Mouse (Mus musculus) cerebellum, adult (tissue): Measurements from ENCODE around the gene Nup214.
"Not testable (repeated sequence)": the region's sequence is repeated elsewhere in the genome, so short reads cannot be mapped to it uniquely, and the experiment has no call there.

Experiments used
- ATAC-seq: cut with Nextera tagmentation; 2 replicates; pipeline ENCODE4 v1.9.2; 2017; ENCODE audit warnings: mild to moderate bottlenecking, moderate library complexity, mixed read lengths; ENCODE audit not compliant: insufficient number of reproducible peaks, low FRiP score, low TSS enrichment

The Nup214 gene

GRCm38 (mm10) chr2:32038661-32039081 is 64.4 kb downstream of the Nup214 start:
- no peak; the same call in 1 of the 2 replicates for ATAC-seq

- ATAC-seq = not testable (repeated sequence)
Observed at GRCm38 (mm10) chr2:32040646-32041045, 66.4 kb downstream of the Nup214 start.

- ATAC-seq = no peak
Observed at GRCm38 (mm10) chr2:32041087-32041486, 66.9 kb downstream of the Nup214 start.

GRCm38 (mm10) chr2:32043836-32044235 is 69.6 kb downstream of the Nup214 start:
- no peak for ATAC-seq

GRCm38 (mm10) chr2:32045375-32045774 is 71.1 kb downstream of the Nup214 start:
- no peak for ATAC-seq

GRCm38 (mm10) chr2:32046009-32046408 is 71.8 kb downstream of the Nup214 start:
- no peak for ATAC-seq

- ATAC-seq = no peak
Observed at GRCm38 (mm10) chr2:32047323-32047722, 73.1 kb downstream of the Nup214 start.

- no peak for ATAC-seq
Observed at GRCm38 (mm10) chr2:32051791-32052190, 77.6 kb downstream of the Nup214 start.

GRCm38 (mm10) chr2:32052418-32052817 is 78.2 kb downstream of the Nup214 start:
- ATAC-seq = no peak

GRCm38 (mm10) chr2:32055357-32055965 is 81.2 kb downstream of the Nup214 start:
- ATAC-seq = no peak

GRCm38 (mm10) chr2:32056524-32056923 is 82.3 kb downstream of the Nup214 start:
- ATAC-seq = no peak

GRCm38 (mm10) chr2:32057360-32057759 is 83.1 kb downstream of the Nup214 start:
- ATAC-seq = no peak

- no peak for ATAC-seq
Observed at GRCm38 (mm10) chr2:32057794-32058193, 83.6 kb downstream of the Nup214 start.

GRCm38 (mm10) chr2:32058241-32058640 is 84.0 kb downstream of the Nup214 start:
- no peak for ATAC-seq

- no peak for ATAC-seq
Observed at GRCm38 (mm10) chr2:32058716-32059115, 84.5 kb downstream of the Nup214 start.

- ATAC-seq = no peak
Observed at GRCm38 (mm10) chr2:32059613-32060012, 85.4 kb downstream of the Nup214 start.

- no peak for ATAC-seq
Observed at GRCm38 (mm10) chr2:32060228-32060805, 86.1 kb downstream of the Nup214 start.

GRCm38 (mm10) chr2:32061189-32061588 is 87.0 kb downstream of the Nup214 start:
- ATAC-seq = no peak

- ATAC-seq = no peak
Observed at GRCm38 (mm10) chr2:32061722-32062505, 87.7 kb downstream of the Nup214 start.

GRCm38 (mm10) chr2:32062626-32063410 is 88.6 kb downstream of the Nup214 start:
- ATAC-seq = no peak
